Mouse (Mus musculus): ENCODE data around the gene Rpl14. TPM values are rescaled to one million over a fixed set of nuclear protein-coding genes. Genes with fewer than 3 reads are reported as not detected.
A peak's percentile ranks its signal among the peaks of the same experiment; 100 is the strongest.

Rpl14 gene
- total and polyA plus RNA-seq, 3 experiments = 1,081 to 2,026 (median 1,346) TPM

- in situ Hi-C loops (cut with MboI; ENCODE audit: low pct_ligation_motif_present, low pct_unique_long_range_greater_than_20kb, low sequenced_read_pairs) = no loop called here
- Histone ChIP-seq H3K27ac (ENCODE audit: insufficient read depth, low read depth) (no peak overlapping the region), H3K4me1 (ENCODE audit: control insufficient read depth in 1 of 2, insufficient read depth in 2 of 2) (no peaks in the 10 kb centered on the region), H3K4me2 (ENCODE audit: insufficient read depth, low read depth, poor library complexity, severe bottlenecking) (no peak overlapping the region), H3K9ac (ENCODE audit: insufficient read depth, low read depth) (no peak overlapping the region), H3K4me3 (replicated peaks in 1 of 3; ENCODE audit: low read depth in 2 of 3, low read length in 2 of 3, poor library complexity in 1 of 3) (no peak overlapping the region), H3K9me3 (replicated peaks; ENCODE audit: low read length) (peaks cover 8% of the 10 kb centered on the region), H3K36me3 (replicated peaks in 1 of 2; ENCODE audit: control insufficient read depth in 1 of 2, insufficient read depth in 1 of 2, low read length in 1 of 2) (no peaks in the 10 kb centered on the region), H3K79me2 (replicated peaks; ENCODE audit: control insufficient read depth, extremely low read depth, insufficient read depth, poor library complexity, severe bottlenecking) (no peaks in the 10 kb centered on the region), H3K27me3 (replicated peaks) (peaks cover 7% of the 10 kb centered on the region)
- no peak for TF ChIP-seq USF2 (conservative IDR thresholded peaks at IDR 0.05; ENCODE audit: low read depth, low read length)
- TF ChIP-seq ZC3H11A (IDR thresholded peaks at IDR 0.05; ENCODE audit: low read depth, low read length) = no peak
- no peak for TF ChIP-seq TCF12 (IDR thresholded peaks at IDR 0.05; ENCODE audit: low read depth, low read length)
- no peak for TF ChIP-seq NELFE (IDR thresholded peaks at IDR 0.05; ENCODE audit: low read depth, low read length)
- no peak for TF ChIP-seq MEF2A (IDR thresholded peaks at IDR 0.05; ENCODE audit: borderline replicate concordance, low read depth, low read length)
- TF ChIP-seq MXI1 (IDR thresholded peaks at IDR 0.05; ENCODE audit: low read depth, low read length) = no peak
- TF ChIP-seq GABPA (IDR thresholded peaks at IDR 0.05; ENCODE audit: insufficient replicate concordance, low read depth, low read length) = no peak
- TF ChIP-seq UBTF (IDR thresholded peaks at IDR 0.05; ENCODE audit: low read depth, low read length) = no peak
- TF ChIP-seq ZKSCAN1 (IDR thresholded peaks at IDR 0.05; ENCODE audit: borderline replicate concordance, low read depth, low read length) = no peak
- TF ChIP-seq ETS1 (conservative IDR thresholded peaks at IDR 0.05; ENCODE audit: low read depth, low read length) = no peak
- no peak for TF ChIP-seq USF1 (IDR thresholded peaks at IDR 0.05; ENCODE audit: low read depth, low read length)
- no peak for TF ChIP-seq TBP (conservative IDR thresholded peaks at IDR 0.05; ENCODE audit: low read depth, low read length)
- no peak for TF ChIP-seq IRF4 (IDR thresholded peaks at IDR 0.05; ENCODE audit: low read depth, low read length)
- TF ChIP-seq MYC (IDR thresholded peaks at IDR 0.05; ENCODE audit: low read depth, low read length) = no peak
- TF ChIP-seq ZNF384 (IDR thresholded peaks at IDR 0.05; ENCODE audit: low read depth, low read length) = no peak
- no peak for TF ChIP-seq CHD2 (IDR thresholded peaks at IDR 0.05; ENCODE audit: low read length)
- TF ChIP-seq RAD21 (IDR thresholded peaks at IDR 0.05; ENCODE audit: low read depth, low read length) = no peak
- TF ChIP-seq MAFK (IDR thresholded peaks at IDR 0.05; ENCODE audit: insufficient replicate concordance, low read length) = no peak
- TF ChIP-seq HCFC1 (IDR thresholded peaks at IDR 0.05; ENCODE audit: low read depth, low read length) = no peak
- no peak for TF ChIP-seq BHLHE40 (IDR thresholded peaks at IDR 0.05; ENCODE audit: low read depth, low read length)
- dilution Hi-C loops (cut with MboI; ENCODE audit: extremely low pct_ligation_motif_present, extremely low pct_unique_long_range_greater_than_20kb, low sequenced_read_pairs) = no loop called here
- no peak for DNase-seq (ENCODE audit: extremely low read depth)
These were observed 39.8 kb downstream of the Rpl14 start for GRCm38 (mm10) chr9:120611055-120611454.

DNA sequence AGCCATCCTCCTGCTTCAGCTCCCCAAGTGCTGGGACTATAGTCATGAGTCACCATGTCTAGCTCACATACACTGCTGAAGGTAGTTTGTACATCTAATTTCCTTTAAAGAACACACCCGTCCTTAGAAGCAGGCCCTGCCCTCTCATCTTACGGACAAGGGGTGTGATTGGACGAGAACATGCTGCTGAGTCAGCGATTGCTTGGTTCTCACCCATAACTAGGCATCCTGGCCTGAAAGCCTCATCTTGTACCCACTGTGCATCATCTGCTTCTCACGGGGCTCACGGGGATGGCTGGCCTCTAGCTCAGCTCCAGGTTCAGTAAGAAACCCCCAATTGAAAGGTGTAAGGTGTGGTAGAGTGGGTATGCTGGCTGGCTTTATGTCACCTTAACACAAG lies 42.8 kb downstream of the Rpl14 start:
- no peaks in the 10 kb centered on the region for H3K9me3 ChIP-seq (replicated peaks; ENCODE audit: low read length)
- peaks cover 8% of the 10 kb centered on the region for H3K27me3 ChIP-seq (replicated peaks)
- H3K36me3 ChIP-seq (replicated peaks in 1 of 2; ENCODE audit: control insufficient read depth in 1 of 2, insufficient read depth in 1 of 2, low read length in 1 of 2) = no peaks in the 10 kb centered on the region
- no peaks in the 10 kb centered on the region for H3K4me1 ChIP-seq (ENCODE audit: control insufficient read depth in 1 of 2, insufficient read depth in 2 of 2)
- no peak overlapping the region for H3K4me3 ChIP-seq (replicated peaks in 1 of 3; ENCODE audit: low read depth in 2 of 3, low read length in 2 of 3, poor library complexity in 1 of 3)
- H3K4me2 ChIP-seq (ENCODE audit: insufficient read depth, low read depth, poor library complexity, severe bottlenecking) = no peak overlapping the region
- dilution Hi-C loops (cut with MboI; ENCODE audit: extremely low pct_ligation_motif_present, extremely low pct_unique_long_range_greater_than_20kb, low sequenced_read_pairs) (no loop called here), in situ Hi-C loops (cut with MboI; ENCODE audit: low pct_ligation_motif_present, low pct_unique_long_range_greater_than_20kb, low sequenced_read_pairs) (no loop called here)
- H3K9ac ChIP-seq (ENCODE audit: insufficient read depth, low read depth) = no peak overlapping the region
- H3K79me2 ChIP-seq (replicated peaks; ENCODE audit: control insufficient read depth, extremely low read depth, insufficient read depth, poor library complexity, severe bottlenecking) = no peaks in the 10 kb centered on the region
- DNase-seq (ENCODE audit: extremely low read depth) = no peak
- no peak overlapping the region for H3K27ac ChIP-seq (ENCODE audit: insufficient read depth, low read depth)
- TF ChIP-seq MAFK (IDR thresholded peaks at IDR 0.05; ENCODE audit: insufficient replicate concordance, low read length) (peak; percentile 84), NRF1 (IDR thresholded peaks at IDR 0.05; ENCODE audit: low read depth, low read length) (no peak)
